Mouse (Mus musculus): ENCODE results near the gene Mbd4. TPM values are rescaled to one million over a fixed set of nuclear protein-coding genes. Genes with fewer than 3 reads are reported as not detected.

Mbd4 gene
- polyA plus RNA-seq, 1 experiment from 2014 or later: 32.5 TPM

DNA sequence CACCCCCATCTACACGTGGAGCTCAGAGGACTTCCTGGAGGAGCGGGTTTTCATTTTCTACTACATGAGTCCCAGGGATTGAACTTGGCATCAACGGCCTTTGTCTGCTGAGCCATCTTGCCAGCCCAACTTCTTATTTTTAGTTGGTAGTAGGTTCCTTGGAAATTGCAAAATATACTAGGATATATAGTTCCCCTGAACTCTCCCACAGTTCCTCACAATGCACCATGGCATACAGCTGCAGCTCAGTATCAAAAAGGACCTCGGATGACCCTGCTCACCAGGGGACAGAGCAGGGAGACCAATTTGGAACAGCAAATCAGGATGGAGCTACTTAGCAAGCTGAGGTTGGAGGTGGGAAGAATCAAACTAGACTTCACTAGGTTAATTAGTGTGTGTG, 38.1 kb downstream of the Mbd4 start:
- ATAC-seq (ENCODE audit: insufficient number of reproducible peaks, low FRiP score, low TSS enrichment, low read depth) (no peak), DNase-seq (ENCODE audit: low spot score) (no peak)
- H3K27me3 ChIP-seq (ENCODE audit: control insufficient read depth, insufficient read depth, low read length): no peaks in the 10 kb centered on the region
- no peak overlapping the region for H3K4me3 ChIP-seq (ENCODE audit: low read depth, low read length)
- no peak overlapping the region for H3K4me2 ChIP-seq (ENCODE audit: low read depth, severe bottlenecking)
- no peaks in the 10 kb centered on the region for H3K9me3 ChIP-seq (ENCODE audit: control insufficient read depth, low read length)
- H3K27ac ChIP-seq (replicated peaks; ENCODE audit: low read depth, low read length): no peak overlapping the region
- no peaks in the 10 kb centered on the region for H3K4me1 ChIP-seq (ENCODE audit: control insufficient read depth, insufficient read depth, low read length)
- 80% methylated on average over 4 of the region's 4 CpGs for WGBS
- no peaks in the 10 kb centered on the region for H3K36me3 ChIP-seq (ENCODE audit: control insufficient read depth, insufficient read depth, low read length)
- no peak overlapping the region for H3K9ac ChIP-seq (ENCODE audit: low read length)

- no peaks in the 10 kb centered on the region for H3K9me3 ChIP-seq (ENCODE audit: control insufficient read depth, low read length)
- peak; percentile 64 for DNase-seq (ENCODE audit: low spot score)
Observed at GRCm38 (mm10) chr6:115814104-115814503, 39.1 kb downstream of the Mbd4 start.

DNA sequence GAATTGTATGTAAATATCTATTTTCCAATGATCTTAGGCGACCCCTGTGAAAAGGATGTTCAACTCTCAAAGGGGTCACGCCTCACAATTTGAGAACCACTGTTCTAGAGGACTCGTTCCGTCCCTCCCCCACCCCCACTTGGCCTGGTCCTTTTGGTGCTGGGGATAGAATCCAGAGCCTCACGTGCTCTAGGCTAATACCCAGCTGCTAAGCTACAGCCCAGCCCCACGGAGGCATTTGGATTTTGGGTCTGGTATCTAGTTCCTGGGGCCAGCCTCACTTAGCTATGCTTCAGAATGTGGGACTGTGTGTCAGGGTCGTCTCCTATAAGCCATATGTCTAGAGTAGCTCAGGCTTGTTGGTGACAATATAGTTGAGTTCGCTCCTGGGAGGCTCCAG, 41.6 kb downstream of the Mbd4 start:
- ATAC-seq (ENCODE audit: insufficient number of reproducible peaks, low FRiP score, low TSS enrichment, low read depth) (no peak), DNase-seq (ENCODE audit: low spot score) (no peak)
- Histone ChIP-seq H3K4me2 (ENCODE audit: low read depth, severe bottlenecking) (no peak overlapping the region), H3K27me3 (ENCODE audit: control insufficient read depth, insufficient read depth, low read length) (no peaks in the 10 kb centered on the region), H3K9me3 (ENCODE audit: control insufficient read depth, low read length) (no peaks in the 10 kb centered on the region), H3K27ac (replicated peaks; ENCODE audit: low read depth, low read length) (no peak overlapping the region), H3K9ac (ENCODE audit: low read length) (no peak overlapping the region), H3K36me3 (ENCODE audit: control insufficient read depth, insufficient read depth, low read length) (peaks cover 7% of the 10 kb centered on the region; the same call in 1 of the 2 replicates), H3K4me3 (ENCODE audit: low read depth, low read length) (no peak overlapping the region), H3K4me1 (ENCODE audit: control insufficient read depth, insufficient read depth, low read length) (peaks cover 2% of the 10 kb centered on the region)
- WGBS: 74% methylated on average over 8 of the region's 8 CpGs

More at GRCm38 (mm10) chr6:115814104-115814503, 39.1 kb downstream of the Mbd4 start:
- Histone ChIP-seq H3K4me2 (ENCODE audit: low read depth, severe bottlenecking) (no peak overlapping the region), H3K27me3 (ENCODE audit: control insufficient read depth, insufficient read depth, low read length) (no peaks in the 10 kb centered on the region), H3K4me1 (ENCODE audit: control insufficient read depth, insufficient read depth, low read length) (no peaks in the 10 kb centered on the region), H3K4me3 (ENCODE audit: low read depth, low read length) (no peak overlapping the region), H3K36me3 (ENCODE audit: control insufficient read depth, insufficient read depth, low read length) (no peaks in the 10 kb centered on the region), H3K27ac (replicated peaks; ENCODE audit: low read depth, low read length) (no peak overlapping the region), H3K9ac (ENCODE audit: low read length) (no peak overlapping the region)
- ATAC-seq (ENCODE audit: insufficient number of reproducible peaks, low FRiP score, low TSS enrichment, low read depth): no peak
- WGBS: 44% methylated on average over 4 of the region's 4 CpGs

DNA sequence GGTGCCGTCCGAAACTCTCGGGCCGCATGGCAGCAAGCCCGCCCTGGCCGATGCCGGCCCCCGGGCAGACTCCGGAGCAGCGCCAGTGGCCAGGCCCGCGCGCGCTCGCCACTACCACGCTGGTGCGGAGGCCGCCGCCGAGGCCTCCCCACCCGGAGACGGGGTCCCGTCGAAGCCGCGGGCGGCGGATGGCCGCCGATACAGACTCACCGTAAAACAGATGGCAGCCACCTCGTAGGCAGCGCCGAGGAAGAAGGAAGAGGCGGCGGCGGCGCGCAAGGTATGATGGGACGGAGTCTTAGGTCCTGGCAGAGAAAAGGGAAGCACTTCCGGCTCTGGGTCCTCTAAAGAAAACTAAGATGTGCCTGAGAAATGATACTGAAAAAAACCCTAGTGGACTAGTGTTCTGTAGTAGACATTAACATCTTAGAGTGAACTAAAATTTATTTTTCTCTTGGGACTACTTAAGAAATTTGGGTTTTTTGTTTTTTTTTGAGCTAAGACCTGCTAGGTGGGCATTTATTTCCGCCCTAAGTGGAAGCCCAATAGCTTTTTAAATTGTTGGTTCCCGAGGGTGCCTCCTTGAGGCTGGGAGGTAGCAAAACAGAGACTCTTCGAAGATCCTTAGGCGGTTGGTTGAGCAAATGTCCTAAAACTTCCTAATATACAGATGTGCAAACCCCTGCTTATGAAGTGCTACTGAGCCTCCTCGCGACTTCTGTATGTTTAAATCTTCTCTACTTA, 44.5 kb downstream of the Mbd4 start, which contains the start of gene Rpl32:
Gene Rpl32 (minus strand): TSS at position 260 of the 744 bp plus-strand sequence.
- peak; percentile 79 for ATAC-seq (ENCODE audit: insufficient number of reproducible peaks, low FRiP score, low TSS enrichment, low read depth)
- Histone ChIP-seq H3K4me3 (ENCODE audit: low read depth, low read length) (peak within 1 kb of the TSS; percentile 79), H3K4me1 (ENCODE audit: control insufficient read depth, insufficient read depth, low read length) (peaks cover 5% of the 10 kb centered on the region), H3K36me3 (ENCODE audit: control insufficient read depth, insufficient read depth, low read length) (peaks cover 21% of the 10 kb centered on the region; the same call in 1 of the 2 replicates), H3K27me3 (ENCODE audit: control insufficient read depth, insufficient read depth, low read length) (no peaks in the 10 kb centered on the region), H3K4me2 (ENCODE audit: low read depth, severe bottlenecking) (peak within 1 kb of the TSS; percentile 61), H3K9me3 (ENCODE audit: control insufficient read depth, low read length) (no peaks in the 10 kb centered on the region), H3K27ac (replicated peaks; ENCODE audit: low read depth, low read length) (peak within 1 kb of the TSS; percentile 93), H3K9ac (ENCODE audit: low read length) (peak within 1 kb of the TSS; percentile 97)
- DNase-seq (ENCODE audit: low spot score): peak; percentile 90
- under 1% methylated on average over 47 of the region's 47 CpGs for WGBS

DNA sequence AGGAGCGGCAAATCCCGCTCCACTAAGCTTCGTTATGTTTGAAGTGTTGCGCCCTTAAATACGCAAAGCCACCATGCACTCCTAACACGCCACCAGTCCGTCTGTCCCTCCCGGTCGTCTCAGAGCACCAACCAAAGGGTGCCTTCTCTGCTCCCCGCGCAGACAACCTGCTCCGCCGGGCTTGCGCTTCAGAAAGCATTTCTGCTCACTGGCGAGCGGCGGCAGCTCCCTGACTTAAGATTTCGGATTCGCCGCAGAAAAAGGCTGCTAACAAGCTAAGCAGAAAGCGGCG, 45.0 kb downstream of the Mbd4 start:
- H3K27me3 ChIP-seq (ENCODE audit: control insufficient read depth, insufficient read depth, low read length): no peaks in the 10 kb centered on the region
- peak overlapping the region; percentile 93 for H3K27ac ChIP-seq (replicated peaks; ENCODE audit: low read depth, low read length)
- DNase-seq (ENCODE audit: low spot score) (no peak), ATAC-seq (ENCODE audit: insufficient number of reproducible peaks, low FRiP score, low TSS enrichment, low read depth) (no peak)
- no peaks in the 10 kb centered on the region for H3K9me3 ChIP-seq (ENCODE audit: control insufficient read depth, low read length)
- H3K4me2 ChIP-seq (ENCODE audit: low read depth, severe bottlenecking): peak overlapping the region; percentile 61
- H3K9ac ChIP-seq (ENCODE audit: low read length): peak overlapping the region; percentile 97
- under 1% methylated on average over 22 of the region's 22 CpGs for WGBS
- peaks cover 5% of the 10 kb centered on the region for H3K4me1 ChIP-seq (ENCODE audit: control insufficient read depth, insufficient read depth, low read length)
- peak overlapping the region; percentile 79 for H3K4me3 ChIP-seq (ENCODE audit: low read depth, low read length)
- H3K36me3 ChIP-seq (ENCODE audit: control insufficient read depth, insufficient read depth, low read length): peaks cover 21% of the 10 kb centered on the region; the same call in 1 of the 2 replicates

GRCm38 (mm10) chr6:115807464-115808195, 45.5 kb downstream of the Mbd4 start:
- ATAC-seq (ENCODE audit: insufficient number of reproducible peaks, low FRiP score, low TSS enrichment, low read depth) (no peak), DNase-seq (ENCODE audit: low spot score) (peak; percentile 39)
- Histone ChIP-seq H3K27me3 (ENCODE audit: control insufficient read depth, insufficient read depth, low read length) (no peaks in the 10 kb centered on the region), H3K27ac (replicated peaks; ENCODE audit: low read depth, low read length) (peak overlapping the region; percentile 93), H3K4me3 (ENCODE audit: low read depth, low read length) (peak overlapping the region; percentile 79), H3K4me1 (ENCODE audit: control insufficient read depth, insufficient read depth, low read length) (peaks cover 5% of the 10 kb centered on the region), H3K9me3 (ENCODE audit: control insufficient read depth, low read length) (no peaks in the 10 kb centered on the region), H3K4me2 (ENCODE audit: low read depth, severe bottlenecking) (peak overlapping the region; percentile 61), H3K36me3 (ENCODE audit: control insufficient read depth, insufficient read depth, low read length) (peaks cover 21% of the 10 kb centered on the region), H3K9ac (ENCODE audit: low read length) (peak overlapping the region; percentile 97)
- 2% methylated on average over 15 of the region's 15 CpGs for WGBS

GRCm38 (mm10) chr6:115804432-115805192, 48.6 kb downstream of the Mbd4 start:
- DNase-seq (ENCODE audit: low spot score) (no peak), ATAC-seq (ENCODE audit: insufficient number of reproducible peaks, low FRiP score, low TSS enrichment, low read depth) (no peak)
- H3K9ac ChIP-seq (ENCODE audit: low read length): no peak overlapping the region
- H3K27me3 ChIP-seq (ENCODE audit: control insufficient read depth, insufficient read depth, low read length): no peaks in the 10 kb centered on the region
- H3K4me2 ChIP-seq (ENCODE audit: low read depth, severe bottlenecking): no peak overlapping the region
- no peaks in the 10 kb centered on the region for H3K9me3 ChIP-seq (ENCODE audit: control insufficient read depth, low read length)
- peaks cover 5% of the 10 kb centered on the region for H3K4me1 ChIP-seq (ENCODE audit: control insufficient read depth, insufficient read depth, low read length)
- H3K27ac ChIP-seq (replicated peaks; ENCODE audit: low read depth, low read length): no peak overlapping the region
- WGBS: 70% methylated on average over 10 of the region's 10 CpGs
- H3K4me3 ChIP-seq (ENCODE audit: low read depth, low read length): no peak overlapping the region
- peaks cover 35% of the 10 kb centered on the region for H3K36me3 ChIP-seq (ENCODE audit: control insufficient read depth, insufficient read depth, low read length)
